Mouse (Mus musculus): Measurements from ENCODE around the gene Aqr. TPM values are rescaled to one million over a fixed set of nuclear protein-coding genes. Genes with fewer than 3 reads are reported as not detected.

Gene Aqr
- polyA plus RNA-seq, 1 experiment from 2014 or later = 51.5 TPM

- no peak overlapping the region for H3K27ac ChIP-seq (ENCODE audit: low read depth, low read length)
- H3K4me3 ChIP-seq (ENCODE audit: low read depth, low read length) = no peak overlapping the region
- H3K9me3 ChIP-seq (replicated peaks; ENCODE audit: control insufficient read depth, low read length) = no peaks in the 10 kb centered on the region
- H3K4me1 ChIP-seq (ENCODE audit: control insufficient read depth, insufficient read depth, low read length) = no peaks in the 10 kb centered on the region
- no peaks in the 10 kb centered on the region for H3K27me3 ChIP-seq (replicated peaks; ENCODE audit: control insufficient read depth, insufficient read depth, low read length)
- no peak for ATAC-seq
- H3K36me3 ChIP-seq (ENCODE audit: control insufficient read depth, insufficient read depth, low read length) = no peaks in the 10 kb centered on the region
- H3K4me2 ChIP-seq (ENCODE audit: low read length) = no peak overlapping the region
- DNase-seq (ENCODE audit: low spot score) = no peak
- WGBS = 90% methylated on average over 3 of the region's 3 CpGs
- H3K9ac ChIP-seq (ENCODE audit: low read length) = no peak overlapping the region
Observed at GRCm38 (mm10) chr2:114066226-114066625, 120.6 kb downstream of the Aqr start.

- no peak for DNase-seq (ENCODE audit: low spot score)
- 87% methylated on average over 2 of the region's 2 CpGs for WGBS
- ATAC-seq = no peak
- Histone ChIP-seq H3K9me3 (replicated peaks; ENCODE audit: control insufficient read depth, low read length) (no peaks in the 10 kb centered on the region), H3K9ac (ENCODE audit: low read length) (no peak overlapping the region), H3K4me1 (ENCODE audit: control insufficient read depth, insufficient read depth, low read length) (no peaks in the 10 kb centered on the region), H3K4me2 (ENCODE audit: low read length) (no peak overlapping the region), H3K4me3 (ENCODE audit: low read depth, low read length) (no peak overlapping the region), H3K27ac (ENCODE audit: low read depth, low read length) (no peak overlapping the region), H3K27me3 (replicated peaks; ENCODE audit: control insufficient read depth, insufficient read depth, low read length) (no peaks in the 10 kb centered on the region), H3K36me3 (ENCODE audit: control insufficient read depth, insufficient read depth, low read length) (no peaks in the 10 kb centered on the region)
Observed at GRCm38 (mm10) chr2:114064004-114064403, 122.8 kb downstream of the Aqr start.

GRCm38 (mm10) chr2:114060071-114060591 is 126.7 kb downstream of the Aqr start:
- no peaks in the 10 kb centered on the region for H3K27me3 ChIP-seq (replicated peaks; ENCODE audit: control insufficient read depth, insufficient read depth, low read length)
- no peak overlapping the region for H3K4me2 ChIP-seq (ENCODE audit: low read length)
- no peak overlapping the region for H3K4me3 ChIP-seq (ENCODE audit: low read depth, low read length)
- 47% methylated on average over 6 of the region's 6 CpGs for WGBS
- H3K36me3 ChIP-seq (ENCODE audit: control insufficient read depth, insufficient read depth, low read length) = no peaks in the 10 kb centered on the region
- H3K4me1 ChIP-seq (ENCODE audit: control insufficient read depth, insufficient read depth, low read length) = peaks cover 7% of the 10 kb centered on the region
- ATAC-seq (no peak), DNase-seq (ENCODE audit: low spot score) (no peak)
- no peaks in the 10 kb centered on the region for H3K9me3 ChIP-seq (replicated peaks; ENCODE audit: control insufficient read depth, low read length)
- H3K9ac ChIP-seq (ENCODE audit: low read length) = no peak overlapping the region
- H3K27ac ChIP-seq (ENCODE audit: low read depth, low read length) = no peak overlapping the region

- H3K36me3 ChIP-seq (ENCODE audit: control insufficient read depth, insufficient read depth, low read length) = no peaks in the 10 kb centered on the region
- H3K4me3 ChIP-seq (ENCODE audit: low read depth, low read length) = no peak overlapping the region
- no peak overlapping the region for H3K27ac ChIP-seq (ENCODE audit: low read depth, low read length)
- ATAC-seq (no peak), DNase-seq (ENCODE audit: low spot score) (no peak)
- H3K4me1 ChIP-seq (ENCODE audit: control insufficient read depth, insufficient read depth, low read length) = peaks cover 7% of the 10 kb centered on the region
- H3K27me3 ChIP-seq (replicated peaks; ENCODE audit: control insufficient read depth, insufficient read depth, low read length) = no peaks in the 10 kb centered on the region
- 84% methylated on average over 1 of the region's 1 CpGs for WGBS
- no peaks in the 10 kb centered on the region for H3K9me3 ChIP-seq (replicated peaks; ENCODE audit: control insufficient read depth, low read length)
- H3K4me2 ChIP-seq (ENCODE audit: low read length) = no peak overlapping the region
- H3K9ac ChIP-seq (ENCODE audit: low read length) = no peak overlapping the region
Observed at GRCm38 (mm10) chr2:114059608-114060007, 127.2 kb downstream of the Aqr start.

- Histone ChIP-seq H3K4me3 (ENCODE audit: low read depth, low read length) (no peak overlapping the region), H3K9ac (ENCODE audit: low read length) (no peak overlapping the region), H3K4me1 (ENCODE audit: control insufficient read depth, insufficient read depth, low read length) (peaks cover 7% of the 10 kb centered on the region), H3K9me3 (replicated peaks; ENCODE audit: control insufficient read depth, low read length) (no peaks in the 10 kb centered on the region), H3K27ac (ENCODE audit: low read depth, low read length) (no peak overlapping the region), H3K36me3 (ENCODE audit: control insufficient read depth, insufficient read depth, low read length) (no peaks in the 10 kb centered on the region), H3K4me2 (ENCODE audit: low read length) (no peak overlapping the region), H3K27me3 (replicated peaks; ENCODE audit: control insufficient read depth, insufficient read depth, low read length) (no peaks in the 10 kb centered on the region)
- 96% methylated on average over 10 of the region's 10 CpGs for whole genome bisulfite sequencing
- ATAC-seq (no peak), DNase-seq (ENCODE audit: low spot score) (no peak)
Observed at GRCm38 (mm10) chr2:114058226-114058796, 128.5 kb downstream of the Aqr start.

- Histone ChIP-seq H3K4me1 (ENCODE audit: control insufficient read depth, insufficient read depth, low read length) (peaks cover 7% of the 10 kb centered on the region), H3K27me3 (replicated peaks; ENCODE audit: control insufficient read depth, insufficient read depth, low read length) (no peaks in the 10 kb centered on the region), H3K9ac (ENCODE audit: low read length) (no peak overlapping the region), H3K36me3 (ENCODE audit: control insufficient read depth, insufficient read depth, low read length) (no peaks in the 10 kb centered on the region), H3K4me2 (ENCODE audit: low read length) (no peak overlapping the region), H3K9me3 (replicated peaks; ENCODE audit: control insufficient read depth, low read length) (no peaks in the 10 kb centered on the region), H3K4me3 (ENCODE audit: low read depth, low read length) (no peak overlapping the region), H3K27ac (ENCODE audit: low read depth, low read length) (no peak overlapping the region)
- peak; percentile 34 for DNase-seq (ENCODE audit: low spot score)
- peak; percentile 79 for ATAC-seq
- WGBS = 30% methylated on average over 10 of the region's 10 CpGs
Observed at GRCm38 (mm10) chr2:114057303-114057853, 129.4 kb downstream of the Aqr start.

- Histone ChIP-seq H3K4me1 (ENCODE audit: control insufficient read depth, insufficient read depth, low read length) (peaks cover 7% of the 10 kb centered on the region), H3K4me2 (ENCODE audit: low read length) (no peak overlapping the region), H3K27me3 (replicated peaks; ENCODE audit: control insufficient read depth, insufficient read depth, low read length) (no peaks in the 10 kb centered on the region), H3K4me3 (ENCODE audit: low read depth, low read length) (no peak overlapping the region), H3K27ac (ENCODE audit: low read depth, low read length) (no peak overlapping the region), H3K36me3 (ENCODE audit: control insufficient read depth, insufficient read depth, low read length) (no peaks in the 10 kb centered on the region), H3K9me3 (replicated peaks; ENCODE audit: control insufficient read depth, low read length) (no peaks in the 10 kb centered on the region), H3K9ac (ENCODE audit: low read length) (no peak overlapping the region)
- no peak for DNase-seq (ENCODE audit: low spot score)
- 91% methylated on average over 4 of the region's 4 CpGs for WGBS
- no peak for ATAC-seq
Observed at GRCm38 (mm10) chr2:114054129-114054528, 132.7 kb downstream of the Aqr start.

GRCm38 (mm10) chr2:114052696-114053598 is 133.9 kb downstream of the Aqr start, which contains the start of gene Actc1:
TSS of gene Actc1 (minus strand) at chr2:114053548.
- no peak within 1 kb of the TSS for H3K9ac ChIP-seq (ENCODE audit: low read length)
- H3K27ac ChIP-seq (ENCODE audit: low read depth, low read length) = no peak within 1 kb of the TSS
- H3K4me1 ChIP-seq (ENCODE audit: control insufficient read depth, insufficient read depth, low read length) = peaks cover 7% of the 10 kb centered on the region
- DNase-seq (ENCODE audit: low spot score) (no peak), ATAC-seq (no peak)
- H3K9me3 ChIP-seq (replicated peaks; ENCODE audit: control insufficient read depth, low read length) = no peaks in the 10 kb centered on the region
- no peaks in the 10 kb centered on the region for H3K27me3 ChIP-seq (replicated peaks; ENCODE audit: control insufficient read depth, insufficient read depth, low read length)
- 60% methylated on average over 13 of the region's 14 CpGs for WGBS
- H3K36me3 ChIP-seq (ENCODE audit: control insufficient read depth, insufficient read depth, low read length) = no peaks in the 10 kb centered on the region
- no peak within 1 kb of the TSS for H3K4me3 ChIP-seq (ENCODE audit: low read depth, low read length)
- H3K4me2 ChIP-seq (ENCODE audit: low read length) = no peak within 1 kb of the TSS

GRCm38 (mm10) chr2:114051871-114052241 is 135.0 kb downstream of the Aqr start:
- no peak overlapping the region for H3K4me2 ChIP-seq (ENCODE audit: low read length)
- H3K27me3 ChIP-seq (replicated peaks; ENCODE audit: control insufficient read depth, insufficient read depth, low read length) = no peaks in the 10 kb centered on the region
- no peak overlapping the region for H3K4me3 ChIP-seq (ENCODE audit: low read depth, low read length)
- no peaks in the 10 kb centered on the region for H3K9me3 ChIP-seq (replicated peaks; ENCODE audit: control insufficient read depth, low read length)
- ATAC-seq (no peak), DNase-seq (ENCODE audit: low spot score) (no peak)
- H3K36me3 ChIP-seq (ENCODE audit: control insufficient read depth, insufficient read depth, low read length) = no peaks in the 10 kb centered on the region
- H3K9ac ChIP-seq (ENCODE audit: low read length) = no peak overlapping the region
- no peaks in the 10 kb centered on the region for H3K4me1 ChIP-seq (ENCODE audit: control insufficient read depth, insufficient read depth, low read length)
- no peak overlapping the region for H3K27ac ChIP-seq (ENCODE audit: low read depth, low read length)
- 93% methylated on average over 14 of the region's 14 CpGs for WGBS
